Mouse (Mus musculus): ENCODE results near the gene Klhl20.

DNA sequence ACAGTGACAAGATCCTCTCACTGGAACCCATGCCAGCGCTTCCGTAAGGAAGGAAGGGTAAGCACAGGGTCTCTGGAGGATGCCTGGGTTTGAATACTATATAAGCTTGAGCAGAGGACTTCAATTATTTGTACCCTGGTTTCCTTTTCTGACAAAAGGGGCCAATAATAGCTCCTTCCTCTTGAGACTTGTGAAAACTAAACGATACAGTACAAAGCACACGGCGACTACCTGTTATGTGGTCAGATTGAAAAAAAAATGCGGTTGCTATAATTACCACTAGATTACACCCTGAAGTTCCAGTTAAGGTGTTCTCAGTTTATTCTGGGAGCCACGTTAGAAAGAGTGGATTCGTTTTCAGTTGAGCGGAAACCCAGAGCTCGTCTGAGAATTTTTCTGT, 25.2 kb upstream of the Klhl20 start:
- TF ChIP-seq CTCF (IDR thresholded peaks at IDR 0.05; ENCODE audit: low read depth) = no peak
- TF ChIP-seq EP300 (IDR thresholded peaks at IDR 0.05; ENCODE audit: low read depth) = no peak

Data from heart, postnatal 0 days (tissue).